Mouse (Mus musculus) spleen, adult 2 months (tissue): ENCODE results near the gene Ahdc1. TPM values are rescaled to one million over a fixed set of nuclear protein-coding genes. Genes with fewer than 3 reads are reported as not detected.

ENCODE experiments used
- DNase-seq, 2 experiments: peaks; one replicate each; pipeline versions ENCODE4 v3.0.0 to v3.0.0-alpha.2; 2012 to 2021; ENCODE audit warnings: low spot score in 2 of 2, low read depth in 1 of 2
- H3K27ac ChIP-seq: fragments of 200-500 bp; 2 replicates; pipeline ENCODE4 v1.5.1; 2012; ENCODE audit warnings: low read length, inconsistent platforms; ENCODE audit not compliant: insufficient read depth
- H3K27me3 ChIP-seq: fragments of 200-500 bp; 2 replicates; pipeline ENCODE4 v1.6.1; 2012; ENCODE audit warnings: mild to moderate bottlenecking, moderate library complexity, low read length, inconsistent platforms; ENCODE audit not compliant: control insufficient read depth, insufficient read depth
- H3K36me3 ChIP-seq: fragments of 200-500 bp; 2 replicates; pipeline ENCODE4 v1.6.1; 2012; ENCODE audit warnings: mild to moderate bottlenecking, low read length, inconsistent platforms; ENCODE audit not compliant: control insufficient read depth, insufficient read depth
- H3K4me1 ChIP-seq: fragments of 200-500 bp; 2 replicates; pipeline ENCODE4 v1.6.1; 2011; ENCODE audit warnings: inconsistent platforms; ENCODE audit not compliant: control insufficient read depth, insufficient read depth, insufficient read length
- H3K4me3 ChIP-seq: fragments of 200-500 bp; 2 replicates; pipeline ENCODE4 v1.5.1; 2011; ENCODE audit warnings: mild to moderate bottlenecking, inconsistent platforms; ENCODE audit not compliant: insufficient read depth, insufficient read length; ENCODE audit errors: extremely low read depth
- CTCF ChIP-seq: fragments of 200-500 bp; IDR thresholded peaks from 2 replicates; pipeline ENCODE4 v1.5.1; 2011; ENCODE audit warnings: mild to moderate bottlenecking, inconsistent platforms; ENCODE audit not compliant: insufficient read depth, insufficient read length, insufficient replicate concordance; ENCODE audit errors: extremely low read depth
- POLR2A ChIP-seq: fragments of 200-500 bp; IDR thresholded peaks from 2 replicates; pipeline ENCODE4 v1.6.1; 2011; ENCODE audit warnings: low read depth, low read length, inconsistent platforms
- WGBS: fragments of 180-500 bp; shearing (Covaris S2); methylation state at CpG from one replicate; pipeline ENCODE4 v1.1.7; 2018; 5-methylcytosine and 5-hydroxymethylcytosine counted together
- polyA plus RNA-seq: library from polyadenylated mRNA; depleted of rRNA; stranded (reverse); fragments of >200 nt; gene quantifications from 2 replicates; pipeline ENCODE4 v1.2.3, GENCODE M21; 2012

The Ahdc1 gene
- polyA plus RNA-seq, 1 experiment = 24.3 TPM

- 88% methylated on average over 14 of the region's 14 CpGs for WGBS
- H3K4me1 ChIP-seq = peaks cover 3% of the 10 kb centered on the region; the same call in 1 of the 2 replicates
- no peak for DNase-seq
- no peaks in the 10 kb centered on the region for H3K27me3 ChIP-seq
- TF ChIP-seq POLR2A = no peak
- H3K4me3 ChIP-seq = no peak overlapping the region
- H3K36me3 ChIP-seq = no peaks in the 10 kb centered on the region
- no peak overlapping the region for H3K27ac ChIP-seq
These were observed 104.8 kb downstream of the Ahdc1 start for GRCm38 (mm10) chr4:133115721-133116429.

- Histone ChIP-seq H3K4me3 (no peak overlapping the region), H3K36me3 (no peaks in the 10 kb centered on the region), H3K27ac (peak overlapping the region; percentile 40), H3K4me1 (peaks cover 3% of the 10 kb centered on the region; the same call in 1 of the 2 replicates), H3K27me3 (no peaks in the 10 kb centered on the region)
- DNase-seq = no peak
- TF ChIP-seq POLR2A = no peak
- TF ChIP-seq CTCF = no peak
- WGBS = 87% methylated on average over 3 of the region's 3 CpGs
These were observed 105.9 kb downstream of the Ahdc1 start for GRCm38 (mm10) chr4:133116756-133117470.

- 65% methylated on average over 18 of the region's 18 CpGs for WGBS
- H3K27ac ChIP-seq = peak overlapping the region; percentile 72
- H3K4me1 ChIP-seq = peaks cover 3% of the 10 kb centered on the region; the same call in 1 of the 2 replicates
- DNase-seq = no peak
- no peaks in the 10 kb centered on the region for H3K27me3 ChIP-seq
- no peak overlapping the region for H3K4me3 ChIP-seq
- no peak for TF ChIP-seq POLR2A
- no peak for TF ChIP-seq CTCF
- H3K36me3 ChIP-seq = no peaks in the 10 kb centered on the region
These were observed 106.7 kb downstream of the Ahdc1 start for GRCm38 (mm10) chr4:133117556-133118411.

GRCm38 (mm10) chr4:133118775-133119375 lies 107.8 kb downstream of the Ahdc1 start:
- no peak for DNase-seq
- Histone ChIP-seq H3K4me1 (peaks cover 3% of the 10 kb centered on the region; the same call in 1 of the 2 replicates), H3K27ac (no peak overlapping the region), H3K27me3 (no peaks in the 10 kb centered on the region), H3K36me3 (no peaks in the 10 kb centered on the region), H3K4me3 (no peak overlapping the region)
- TF ChIP-seq CTCF (no peak), POLR2A (no peak)
- 86% methylated on average over 6 of the region's 6 CpGs for WGBS

GRCm38 (mm10) chr4:133119579-133119978 lies 108.5 kb downstream of the Ahdc1 start:
- no peaks in the 10 kb centered on the region for H3K27me3 ChIP-seq
- no peak overlapping the region for H3K27ac ChIP-seq
- no peak overlapping the region for H3K4me3 ChIP-seq
- WGBS = 95% methylated on average over 6 of the region's 6 CpGs
- no peak for DNase-seq
- TF ChIP-seq CTCF = no peak
- no peak for TF ChIP-seq POLR2A
- no peaks in the 10 kb centered on the region for H3K36me3 ChIP-seq
- H3K4me1 ChIP-seq = peaks cover 3% of the 10 kb centered on the region; the same call in 1 of the 2 replicates

- Histone ChIP-seq H3K36me3 (no peaks in the 10 kb centered on the region), H3K4me3 (no peak overlapping the region), H3K27ac (no peak overlapping the region), H3K4me1 (peaks cover 3% of the 10 kb centered on the region; the same call in 1 of the 2 replicates), H3K27me3 (no peaks in the 10 kb centered on the region)
- no peak for TF ChIP-seq CTCF
- no peak for TF ChIP-seq POLR2A
- DNase-seq = no peak
- WGBS = 69% methylated on average over 10 of the region's 11 CpGs
These were observed 109.8 kb downstream of the Ahdc1 start for GRCm38 (mm10) chr4:133120833-133121321.
